Mouse (Mus musculus): ENCODE measurements around the gene Pola1.

Gene Pola1

GRCm38 (mm10) chrX:93289076-93289475 lies 342.9 kb downstream of the Pola1 start:
- no peak for DNase-seq (ENCODE audit: low read depth, low spot score)

GRCm38 (mm10) chrX:93288339-93288738 lies 343.6 kb downstream of the Pola1 start:
- DNase-seq (ENCODE audit: low read depth, low spot score): no peak

- DNase-seq (ENCODE audit: low read depth, low spot score): no peak
Measured at GRCm38 (mm10) chrX:93286291-93286893, 345.6 kb downstream of the Pola1 start, which contains the start of gene Arx. Gene Arx (plus strand): TSS chrX:93286445.

- DNase-seq (ENCODE audit: low read depth, low spot score): no peak
Measured at GRCm38 (mm10) chrX:93285091-93285490, 346.9 kb downstream of the Pola1 start.

- DNase-seq (ENCODE audit: low read depth, low spot score): no peak
Measured at GRCm38 (mm10) chrX:93281756-93282155, 350.2 kb downstream of the Pola1 start.

- DNase-seq (ENCODE audit: low read depth, low spot score): no peak
Measured at GRCm38 (mm10) chrX:93281028-93281723, 350.8 kb downstream of the Pola1 start.

GRCm38 (mm10) chrX:93279940-93280339 lies 352.0 kb downstream of the Pola1 start:
- no peak for DNase-seq (ENCODE audit: low read depth, low spot score)

- no peak for DNase-seq (ENCODE audit: low read depth, low spot score)
Measured at GRCm38 (mm10) chrX:93275689-93276088, 356.3 kb downstream of the Pola1 start.

Measured in retina, postnatal 7 days (tissue).